Mouse (Mus musculus) forebrain, embryonic 11.5 days (tissue): Measurements from ENCODE around the gene Fxyd3. TPM values are rescaled to one million over a fixed set of nuclear protein-coding genes. Genes with fewer than 3 reads are reported as not detected.
A peak's percentile ranks its signal among the peaks of the same experiment; 100 is the strongest.

Source experiments
- ATAC-seq: fragments of 200-750 bp; cut with Nextera tagmentation; replicated peaks from 2 replicates; pipeline ENCODE4 v1.8.0; 2017; ENCODE audit warnings: moderate TSS enrichment; ENCODE audit not compliant: low FRiP score
- DNase-seq: peaks from one replicate; pipeline ENCODE4 v3.0.0-alpha.2; 2017; ENCODE audit warnings: low spot score
- H3K27ac ChIP-seq: fragments of 300-500 bp; sonication (generic); 2 replicates; pipeline ENCODE4 v1.5.1; 2014; ENCODE audit warnings: low read depth, low read length
- H3K27me3 ChIP-seq: fragments of 300-500 bp; sonication (generic); 2 replicates; pipeline ENCODE4 v1.6.1; 2014; ENCODE audit warnings: mild to moderate bottlenecking, low read length, mixed read lengths; ENCODE audit not compliant: control insufficient read depth, insufficient read depth
- H3K36me3 ChIP-seq: fragments of 300-500 bp; sonication (generic); 2 replicates; pipeline ENCODE4 v1.6.1; 2014; ENCODE audit warnings: mild to moderate bottlenecking, low read length, moderate library complexity, mixed read lengths; ENCODE audit not compliant: control insufficient read depth, insufficient read depth
- H3K4me1 ChIP-seq: fragments of 300-500 bp; sonication (generic); replicated peaks from 2 replicates; pipeline ENCODE4 v1.6.1; 2014; ENCODE audit warnings: low read length, mixed read lengths; ENCODE audit not compliant: control insufficient read depth, insufficient read depth
- H3K4me2 ChIP-seq: fragments of 300-500 bp; sonication (generic); 2 replicates; pipeline ENCODE4 v1.6.1; 2014; ENCODE audit warnings: low read depth, mild to moderate bottlenecking, low read length, moderate library complexity, mixed read lengths; ENCODE audit not compliant: severe bottlenecking
- H3K4me3 ChIP-seq: fragments of 300-500 bp; sonication (generic); 2 replicates; pipeline ENCODE4 v1.5.1; 2014; ENCODE audit warnings: low read depth, low read length
- H3K9ac ChIP-seq: fragments of 300-500 bp; sonication (generic); 2 replicates; pipeline ENCODE4 v1.6.1; 2014; ENCODE audit warnings: low read length
- H3K9me3 ChIP-seq: fragments of 300-500 bp; sonication (generic); 2 replicates; pipeline ENCODE4 v1.6.1; 2016; ENCODE audit warnings: low read length, mixed read lengths; ENCODE audit not compliant: control insufficient read depth
- WGBS: fragments of 180-500 bp; shearing (Covaris S2); extraction: QIAGEN DNeasy Blood & Tissue Kit; methylation state at CpG from one replicate; pipeline ENCODE4 v1.1.7; 2014; 5-methylcytosine and 5-hydroxymethylcytosine counted together
- polyA plus RNA-seq: library from polyadenylated mRNA; unstranded; fragments of >200 nt; fragmentation: Nextera tagmentation; extraction: Ambion mirVana; gene quantifications from 2 replicates; pipeline ENCODE4 v1.2.1, GENCODE M21; 2014

Fxyd3 gene
- polyA plus RNA-seq, 1 experiment from 2014 or later = 2.0 TPM

GRCm38 (mm10) chr7:31057730-31058129 lies 18.8 kb downstream of the Fxyd3 start:
- peaks cover 16% of the 10 kb centered on the region for H3K27me3 ChIP-seq
- H3K27ac ChIP-seq = no peak overlapping the region
- H3K36me3 ChIP-seq = no peaks in the 10 kb centered on the region
- H3K4me1 ChIP-seq = no peaks in the 10 kb centered on the region; the same call in 1 of the 2 replicates
- DNase-seq = no peak
- ATAC-seq = no peak
- no peaks in the 10 kb centered on the region for H3K9me3 ChIP-seq
- H3K9ac ChIP-seq = no peak overlapping the region
- no peak overlapping the region for H3K4me2 ChIP-seq
- H3K4me3 ChIP-seq = no peak overlapping the region
- 75% methylated on average over 5 of the region's 5 CpGs for WGBS

GRCm38 (mm10) chr7:31057071-31057470 lies 19.4 kb downstream of the Fxyd3 start, which contains the start of gene Fxyd1:
Gene Fxyd1, minus strand, starts transcription at chr7:31057199.
- Histone ChIP-seq H3K9ac (no peak within 1 kb of the TSS), H3K9me3 (no peaks in the 10 kb centered on the region), H3K4me1 (peaks cover 1% of the 10 kb centered on the region; the same call in 1 of the 2 replicates), H3K27me3 (peaks cover 23% of the 10 kb centered on the region), H3K4me3 (no peak within 1 kb of the TSS), H3K36me3 (no peaks in the 10 kb centered on the region), H3K27ac (no peak within 1 kb of the TSS), H3K4me2 (no peak within 1 kb of the TSS)
- ATAC-seq (no peak), DNase-seq (no peak)
- 76% methylated on average over 2 of the region's 2 CpGs for WGBS

GRCm38 (mm10) chr7:31056448-31056847 lies 20.1 kb downstream of the Fxyd3 start:
- Histone ChIP-seq H3K9me3 (no peaks in the 10 kb centered on the region), H3K4me1 (peaks cover 2% of the 10 kb centered on the region; the same call in 1 of the 2 replicates), H3K4me3 (no peak overlapping the region), H3K9ac (no peak overlapping the region), H3K27ac (no peak overlapping the region), H3K27me3 (peaks cover 29% of the 10 kb centered on the region), H3K36me3 (no peaks in the 10 kb centered on the region), H3K4me2 (no peak overlapping the region)
- 79% methylated on average over 7 of the region's 7 CpGs for WGBS
- ATAC-seq = no peak
- no peak for DNase-seq

- Histone ChIP-seq H3K4me1 (peaks cover 3% of the 10 kb centered on the region; the same call in 1 of the 2 replicates), H3K27ac (no peak overlapping the region), H3K9me3 (no peaks in the 10 kb centered on the region), H3K4me2 (no peak overlapping the region), H3K9ac (no peak overlapping the region), H3K36me3 (no peaks in the 10 kb centered on the region), H3K27me3 (peaks cover 35% of the 10 kb centered on the region), H3K4me3 (no peak overlapping the region)
- no peak for DNase-seq
- ATAC-seq = no peak
- WGBS = 13% methylated on average over 3 of the region's 4 CpGs
Observed at GRCm38 (mm10) chr7:31055883-31056282, 20.6 kb downstream of the Fxyd3 start.

GRCm38 (mm10) chr7:31055354-31055824 lies 21.1 kb downstream of the Fxyd3 start:
- Histone ChIP-seq H3K9ac (no peak overlapping the region), H3K27me3 (peaks cover 40% of the 10 kb centered on the region), H3K27ac (no peak overlapping the region), H3K4me2 (no peak overlapping the region), H3K36me3 (no peaks in the 10 kb centered on the region), H3K9me3 (no peaks in the 10 kb centered on the region), H3K4me1 (peaks cover 4% of the 10 kb centered on the region; the same call in 1 of the 2 replicates), H3K4me3 (no peak overlapping the region)
- DNase-seq = no peak
- WGBS = 8% methylated on average over 10 of the region's 10 CpGs
- ATAC-seq = no peak

GRCm38 (mm10) chr7:31054661-31055320 lies 21.7 kb downstream of the Fxyd3 start:
- ATAC-seq = no peak
- Histone ChIP-seq H3K4me2 (no peak overlapping the region), H3K27ac (no peak overlapping the region), H3K27me3 (peaks cover 45% of the 10 kb centered on the region), H3K9ac (no peak overlapping the region), H3K36me3 (no peaks in the 10 kb centered on the region), H3K4me3 (no peak overlapping the region), H3K9me3 (no peaks in the 10 kb centered on the region), H3K4me1 (peaks cover 5% of the 10 kb centered on the region; the same call in 1 of the 2 replicates)
- 45% methylated on average over 11 of the region's 11 CpGs for WGBS
- no peak for DNase-seq

GRCm38 (mm10) chr7:31053882-31054447 lies 22.5 kb downstream of the Fxyd3 start:
- ATAC-seq (no peak), DNase-seq (no peak)
- Histone ChIP-seq H3K9ac (no peak overlapping the region), H3K9me3 (no peaks in the 10 kb centered on the region), H3K27me3 (peaks cover 52% of the 10 kb centered on the region), H3K4me2 (no peak overlapping the region), H3K4me1 (peaks cover 9% of the 10 kb centered on the region), H3K27ac (no peak overlapping the region), H3K36me3 (no peaks in the 10 kb centered on the region), H3K4me3 (no peak overlapping the region)
- WGBS = 34% methylated on average over 10 of the region's 10 CpGs

GRCm38 (mm10) chr7:31052636-31053434 lies 23.7 kb downstream of the Fxyd3 start:
- under 1% methylated on average over 34 of the region's 34 CpGs for WGBS
- ATAC-seq = peak; percentile 39; the same call in 1 of the 2 replicates
- H3K4me3 ChIP-seq = peak overlapping the region; percentile 0; the same call in 1 of the 2 replicates
- H3K4me1 ChIP-seq = peaks cover 9% of the 10 kb centered on the region
- H3K36me3 ChIP-seq = no peaks in the 10 kb centered on the region
- H3K9ac ChIP-seq = no peak overlapping the region
- peaks cover 54% of the 10 kb centered on the region for H3K27me3 ChIP-seq
- no peaks in the 10 kb centered on the region for H3K9me3 ChIP-seq
- peak overlapping the region; percentile 12; the same call in 1 of the 2 replicates for H3K4me2 ChIP-seq
- DNase-seq = peak; percentile 67
- no peak overlapping the region for H3K27ac ChIP-seq
